Mouse (Mus musculus) lung, adult 2 months (tissue): ENCODE measurements around the gene Gm6309.
"Not testable (repeated sequence)": the region's sequence is repeated elsewhere in the genome, so short reads cannot be mapped to it uniquely, and the experiment has no call there.

Experiments used
- CTCF ChIP-seq: fragments of 200-500 bp; IDR thresholded peaks from 2 replicates; pipeline ENCODE4 v1.5.1; 2011; ENCODE audit warnings: mild to moderate bottlenecking, low read length, control low read depth; ENCODE audit not compliant: insufficient read depth
- POLR2A ChIP-seq: fragments of 200-500 bp; IDR thresholded peaks from 2 replicates; pipeline ENCODE4 v1.6.1; 2011; ENCODE audit warnings: low read depth, mild to moderate bottlenecking, control low read depth, low read length, borderline replicate concordance; ENCODE audit errors: extremely low read depth

GRCm38 (mm10) chr5:146160439-146160838 is 10.1 kb downstream of the Gm6309 start, which contains the start of gene Gm5565:
- not testable (repeated sequence) for TF ChIP-seq CTCF, POLR2A
